Mouse (Mus musculus): ENCODE results near the gene Rps19bp1.

- TF ChIP-seq EP300 (IDR thresholded peaks at IDR 0.05; ENCODE audit: insufficient read depth, low read depth, low read length) (no peak), CTCF (IDR thresholded peaks at IDR 0.05; ENCODE audit: low read depth, low read length) (no peak), POLR2A (IDR thresholded peaks at IDR 0.05; ENCODE audit: insufficient read depth, low read length) (no peak)
Observed at GRCm38 (mm10) chr15:80297146-80297545, 33.0 kb upstream of the Rps19bp1 start.

Data from ES-Bruce4 (cell line).